Mouse (Mus musculus): ENCODE results near the gene Abr. TPM values are rescaled to one million over a fixed set of nuclear protein-coding genes. Genes with fewer than 3 reads are reported as not detected.

Abr gene
- polyA plus RNA-seq, 1 experiment from 2014 or later: 73.4 TPM

- H3K27me3 ChIP-seq: no peaks in the 10 kb centered on the region
- peak; percentile 62 for ATAC-seq (ENCODE audit: low FRiP score)
- WGBS: 80% methylated on average over 8 of the region's 8 CpGs
- no peaks in the 10 kb centered on the region for H3K36me3 ChIP-seq (replicated peaks)
- H3K4me1 ChIP-seq: peaks cover 27% of the 10 kb centered on the region
- H3K9ac ChIP-seq: 0 out of 2 replicates have a peak overlapping the region, but pooled peaks have one; percentile 7
- no peaks in the 10 kb centered on the region for H3K9me3 ChIP-seq
- peak overlapping the region; percentile 77 for H3K27ac ChIP-seq
- H3K4me2 ChIP-seq: peak overlapping the region; percentile 13
- no peak overlapping the region for H3K4me3 ChIP-seq (replicated peaks)
Measured at GRCm38 (mm10) chr11:76507302-76508124, 114.6 kb downstream of the Abr start.

GRCm38 (mm10) chr11:76506514-76507228 is 115.4 kb downstream of the Abr start:
- Histone ChIP-seq H3K27me3 (no peaks in the 10 kb centered on the region), H3K27ac (peak overlapping the region; percentile 77), H3K4me1 (peaks cover 27% of the 10 kb centered on the region), H3K9ac (no peak overlapping the region), H3K9me3 (no peaks in the 10 kb centered on the region), H3K4me3 (replicated peaks) (no peak overlapping the region), H3K4me2 (no peak overlapping the region), H3K36me3 (replicated peaks) (no peaks in the 10 kb centered on the region)
- peak; percentile 44 for ATAC-seq (ENCODE audit: low FRiP score)
- 92% methylated on average over 5 of the region's 5 CpGs for WGBS

GRCm38 (mm10) chr11:76505106-76505505 is 117.0 kb downstream of the Abr start:
- Histone ChIP-seq H3K36me3 (replicated peaks) (no peaks in the 10 kb centered on the region), H3K9ac (no peak overlapping the region), H3K27ac (no peak overlapping the region), H3K9me3 (no peaks in the 10 kb centered on the region), H3K4me1 (peaks cover 31% of the 10 kb centered on the region), H3K4me3 (replicated peaks) (no peak overlapping the region), H3K27me3 (no peaks in the 10 kb centered on the region), H3K4me2 (no peak overlapping the region)
- 91% methylated on average over 1 of the region's 1 CpGs for WGBS
- no peak for ATAC-seq (ENCODE audit: low FRiP score)

- Histone ChIP-seq H3K9me3 (no peaks in the 10 kb centered on the region), H3K9ac (no peak overlapping the region), H3K4me2 (no peak overlapping the region), H3K4me1 (peaks cover 33% of the 10 kb centered on the region), H3K27me3 (no peaks in the 10 kb centered on the region), H3K36me3 (replicated peaks) (no peaks in the 10 kb centered on the region), H3K4me3 (replicated peaks) (no peak overlapping the region), H3K27ac (no peak overlapping the region)
- ATAC-seq (ENCODE audit: low FRiP score): no peak
- WGBS: 61% methylated on average over 5 of the region's 5 CpGs
Measured at GRCm38 (mm10) chr11:76504058-76504457, 118.1 kb downstream of the Abr start.

GRCm38 (mm10) chr11:76499987-76500386 is 122.1 kb downstream of the Abr start:
- H3K4me3 ChIP-seq (replicated peaks): no peak overlapping the region
- H3K27ac ChIP-seq: 0 out of 2 replicates have a peak overlapping the region, but pooled peaks have one; percentile 53
- ATAC-seq (ENCODE audit: low FRiP score): no peak
- H3K9me3 ChIP-seq: no peaks in the 10 kb centered on the region
- no peak overlapping the region for H3K4me2 ChIP-seq
- H3K4me1 ChIP-seq: peaks cover 21% of the 10 kb centered on the region
- H3K9ac ChIP-seq: no peak overlapping the region
- 13% methylated on average over 1 of the region's 1 CpGs for WGBS
- no peaks in the 10 kb centered on the region for H3K27me3 ChIP-seq
- no peaks in the 10 kb centered on the region for H3K36me3 ChIP-seq (replicated peaks)

GRCm38 (mm10) chr11:76499564-76499963 is 122.5 kb downstream of the Abr start:
- Histone ChIP-seq H3K27me3 (no peaks in the 10 kb centered on the region), H3K4me3 (replicated peaks) (no peak overlapping the region), H3K9ac (0 out of 2 replicates have a peak overlapping the region, but pooled peaks have one; percentile 17), H3K4me2 (no peak overlapping the region), H3K36me3 (replicated peaks) (no peaks in the 10 kb centered on the region), H3K9me3 (no peaks in the 10 kb centered on the region), H3K4me1 (peaks cover 25% of the 10 kb centered on the region), H3K27ac (0 out of 2 replicates have a peak overlapping the region, but pooled peaks have one; percentile 53)
- WGBS: 73% methylated on average over 7 of the region's 7 CpGs
- no peak for ATAC-seq (ENCODE audit: low FRiP score)

GRCm38 (mm10) chr11:76497769-76498152 is 124.4 kb downstream of the Abr start:
- WGBS: 89% methylated on average over 4 of the region's 4 CpGs
- no peak overlapping the region for H3K4me2 ChIP-seq
- H3K27ac ChIP-seq: no peak overlapping the region
- H3K4me3 ChIP-seq (replicated peaks): no peak overlapping the region
- H3K4me1 ChIP-seq: peaks cover 41% of the 10 kb centered on the region
- H3K9ac ChIP-seq: no peak overlapping the region
- H3K27me3 ChIP-seq: peaks cover under 1% of the 10 kb centered on the region; the same call in 1 of the 2 replicates
- H3K9me3 ChIP-seq: no peaks in the 10 kb centered on the region
- H3K36me3 ChIP-seq (replicated peaks): no peaks in the 10 kb centered on the region
- no peak for ATAC-seq (ENCODE audit: low FRiP score)

- Histone ChIP-seq H3K27me3 (peaks cover 5% of the 10 kb centered on the region; the same call in 1 of the 2 replicates), H3K9me3 (no peaks in the 10 kb centered on the region), H3K36me3 (replicated peaks) (no peaks in the 10 kb centered on the region), H3K4me2 (no peak overlapping the region), H3K4me3 (replicated peaks) (no peak overlapping the region), H3K9ac (no peak overlapping the region), H3K4me1 (peaks cover 47% of the 10 kb centered on the region), H3K27ac (no peak overlapping the region)
- WGBS: 80% methylated on average over 9 of the region's 9 CpGs
- ATAC-seq (ENCODE audit: low FRiP score): no peak
Measured at GRCm38 (mm10) chr11:76497066-76497768, 124.9 kb downstream of the Abr start.

- H3K4me2 ChIP-seq: no peak overlapping the region
- 0 out of 2 replicates have a peak, but pooled peaks have one; percentile 25 for ATAC-seq (ENCODE audit: low FRiP score)
- no peaks in the 10 kb centered on the region for H3K36me3 ChIP-seq (replicated peaks)
- no peaks in the 10 kb centered on the region for H3K9me3 ChIP-seq
- WGBS: 67% methylated on average over 6 of the region's 6 CpGs
- peaks cover 5% of the 10 kb centered on the region; the same call in 1 of the 2 replicates for H3K27me3 ChIP-seq
- H3K4me1 ChIP-seq: peaks cover 50% of the 10 kb centered on the region
- H3K27ac ChIP-seq: no peak overlapping the region
- no peak overlapping the region for H3K9ac ChIP-seq
- H3K4me3 ChIP-seq (replicated peaks): no peak overlapping the region
Measured at GRCm38 (mm10) chr11:76496086-76496771, 125.9 kb downstream of the Abr start.

GRCm38 (mm10) chr11:76495127-76496028 is 126.7 kb downstream of the Abr start:
- H3K27ac ChIP-seq: peak overlapping the region; percentile 95

More at GRCm38 (mm10) chr11:76495127-76496028, 126.7 kb downstream of the Abr start:
- no peaks in the 10 kb centered on the region for H3K9me3 ChIP-seq
- H3K4me2 ChIP-seq: peak overlapping the region; percentile 85
- H3K36me3 ChIP-seq (replicated peaks): no peaks in the 10 kb centered on the region
- H3K4me3 ChIP-seq (replicated peaks): peak overlapping the region; percentile 64
- H3K4me1 ChIP-seq: peaks cover 53% of the 10 kb centered on the region
- H3K9ac ChIP-seq: peak overlapping the region; percentile 84
- 23% methylated on average over 19 of the region's 19 CpGs for WGBS
- H3K27me3 ChIP-seq: peaks cover 5% of the 10 kb centered on the region; the same call in 1 of the 2 replicates
- peak; percentile 39; the same call in 1 of the 2 replicates for ATAC-seq (ENCODE audit: low FRiP score)
